Mouse (Mus musculus) megakaryocyte progenitor cell, adult 5-6 weeks (primary cell): ENCODE measurements around the gene Kbtbd13. TPM values are rescaled to one million over a fixed set of nuclear protein-coding genes. Genes with fewer than 3 reads are reported as not detected.
"Not testable (repeated sequence)": the region's sequence is repeated elsewhere in the genome, so short reads cannot be mapped to it uniquely, and the experiment has no call there.

Source experiments
- ATAC-seq: replicated peaks from 2 replicates; pipeline ENCODE4 v1.8.0; 2016; ENCODE audit warnings: mild to moderate bottlenecking, moderate TSS enrichment, inconsistent platforms; ENCODE audit not compliant: poor library complexity
- total RNA-seq, 2 experiments: library from RNA; stranded (forward) in 1 of 2; stranded (reverse) in 1 of 2; fragments of 157-497, 149-512 nt in 1 of 2; fragments of 200-1000 nt in 1 of 2; gene quantifications; 2 replicates each; pipeline versions ENCODE4 v1.2.3 to v1.2.4; 2015 to 2017

Gene Kbtbd13
- total RNA-seq, 2 experiments from 2014 or later: 0.17 TPM; not detected in 1

DNA sequence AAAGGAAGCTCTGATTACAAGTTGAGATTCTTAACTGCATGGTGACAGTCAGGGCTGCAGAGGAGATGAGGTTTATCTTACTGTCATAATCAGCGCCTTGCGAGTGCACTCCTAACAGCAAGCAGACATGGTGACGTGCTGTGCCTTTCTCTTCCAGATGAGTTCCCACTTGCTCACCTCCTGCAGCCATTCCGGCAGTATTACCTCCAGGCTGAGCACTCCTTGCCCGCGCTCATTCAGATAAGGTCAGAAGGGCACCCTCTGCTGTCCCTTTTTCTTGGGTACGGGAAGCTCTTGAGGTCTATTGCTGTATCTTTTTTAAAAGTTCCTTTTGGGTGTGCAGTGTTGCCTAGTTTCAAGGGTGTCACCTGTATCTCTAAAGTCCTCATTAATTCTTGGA is 34.9 kb downstream of the Kbtbd13 start:
- no peak for ATAC-seq

DNA sequence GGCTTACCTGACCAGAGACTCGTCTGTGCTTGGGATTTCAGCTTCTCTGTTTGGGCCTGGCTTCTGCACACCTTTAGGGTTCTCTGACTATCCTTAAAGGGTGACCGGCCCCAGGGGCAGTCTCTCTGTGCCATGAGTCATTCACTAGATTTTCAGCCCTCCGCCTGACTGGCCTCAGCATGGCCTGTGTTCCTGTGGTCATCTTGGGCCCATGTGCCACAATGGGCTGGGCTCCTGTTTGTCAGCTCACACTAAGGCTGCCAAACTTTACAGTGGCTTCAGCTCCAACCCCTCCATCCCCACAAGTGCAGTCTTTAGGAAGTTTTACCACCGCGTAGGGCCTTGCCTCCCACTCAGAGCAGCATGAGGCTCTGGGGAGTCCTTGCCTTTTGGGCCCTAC is 38.2 kb downstream of the Kbtbd13 start:
- ATAC-seq: no peak

DNA sequence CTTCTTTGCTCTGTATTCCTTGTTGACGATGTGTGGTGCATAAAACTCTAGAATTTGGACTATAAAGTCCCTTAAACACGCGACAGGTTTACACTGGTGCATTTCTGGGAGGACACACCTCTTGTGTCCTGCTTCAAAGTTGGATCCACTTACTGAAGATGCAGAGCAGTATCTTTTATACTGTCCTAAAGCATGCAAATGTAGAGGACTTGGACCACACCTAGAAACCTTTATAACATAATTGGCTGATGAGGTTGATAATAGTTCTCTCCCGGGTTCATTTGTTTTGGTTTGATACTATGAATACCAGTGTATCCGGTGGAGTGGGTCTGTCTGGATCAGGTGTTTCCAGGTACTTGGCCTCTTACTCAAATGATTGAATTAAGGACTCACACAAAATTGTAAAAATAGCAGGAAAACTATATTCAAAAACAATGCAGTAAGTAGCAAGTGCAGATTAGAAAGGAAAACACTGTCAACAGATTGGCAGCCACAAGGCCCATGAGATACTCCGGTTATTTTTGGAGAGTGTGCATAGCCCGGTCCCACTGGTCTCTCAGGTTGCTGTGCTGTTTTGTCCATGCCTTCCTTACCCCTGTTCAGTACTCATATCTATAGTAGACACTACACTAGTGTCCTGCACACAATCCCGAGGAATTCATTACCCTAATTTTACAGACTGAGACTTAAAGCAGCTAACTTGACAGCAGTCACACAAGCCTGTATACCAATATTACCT is 44.2 kb downstream of the Kbtbd13 start:
- ATAC-seq: no peak

DNA sequence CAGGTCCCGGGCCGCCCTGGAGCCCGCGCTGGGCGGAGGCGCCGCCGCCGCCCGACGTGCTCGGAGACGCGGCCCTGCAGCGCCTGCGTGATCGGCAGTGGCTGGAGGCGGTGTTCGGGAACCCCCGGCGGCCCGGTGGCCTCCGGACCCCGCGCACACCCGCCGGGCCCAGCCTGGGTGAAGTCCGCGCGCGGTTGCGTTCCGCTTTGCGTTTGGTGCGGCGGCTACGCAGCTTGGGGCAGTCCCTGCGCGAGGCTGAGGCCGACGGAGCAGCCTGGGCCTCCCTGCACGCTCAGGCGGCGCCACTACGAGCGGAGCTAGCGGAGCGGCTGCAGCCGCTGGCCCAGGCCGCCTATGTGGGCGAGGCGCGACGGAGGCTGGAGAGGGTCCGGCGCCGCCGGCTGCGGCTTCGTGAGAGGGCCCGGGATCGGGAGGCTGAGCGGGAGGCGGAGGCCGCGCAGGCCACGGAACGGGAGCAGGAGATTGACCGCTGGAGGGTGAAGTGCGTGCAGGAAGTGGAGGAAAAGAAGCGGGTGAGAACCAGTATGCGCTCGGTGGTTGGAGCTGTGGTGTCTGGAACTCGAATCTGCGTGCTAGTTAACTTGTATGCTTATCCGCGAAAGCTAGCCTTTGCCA is 44.9 kb downstream of the Kbtbd13 start:
- peak; percentile 46 for ATAC-seq

DNA sequence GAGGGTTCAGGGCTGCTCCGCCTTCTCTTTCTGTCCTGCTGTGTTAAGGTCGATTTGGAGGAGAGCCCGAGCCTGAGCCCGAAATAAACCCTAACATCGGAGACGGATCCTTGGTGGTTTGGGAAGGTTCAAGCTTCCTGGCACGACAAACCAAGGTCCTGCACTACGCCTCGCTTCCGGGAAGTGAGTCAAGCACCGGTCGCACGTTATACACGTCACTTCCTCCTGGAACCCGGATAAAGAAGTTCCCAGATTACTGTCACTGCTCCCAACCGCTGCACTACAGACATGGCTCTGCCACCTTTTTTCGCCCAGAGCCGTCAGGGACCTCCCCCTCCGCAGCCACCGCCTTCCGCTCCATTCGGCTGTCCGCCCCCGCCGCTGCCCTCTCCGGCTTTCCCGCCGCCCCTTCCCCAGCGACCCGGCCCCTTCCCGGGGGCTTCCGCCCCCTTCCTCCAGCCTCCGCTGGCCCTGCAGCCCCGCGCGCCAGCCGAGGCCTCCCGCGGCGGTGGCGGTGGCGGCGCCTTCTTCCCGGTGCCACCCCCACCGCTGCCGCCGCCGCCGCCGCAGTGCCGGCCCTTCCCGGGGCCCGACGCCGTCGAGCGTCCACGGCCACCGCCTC is 45.5 kb downstream of the Kbtbd13 start, which contains the start of gene Pdcd7:
TSS of gene Pdcd7 (plus strand) at position 251 of the 622 bp plus-strand sequence.
- peak; percentile 98 for ATAC-seq

DNA sequence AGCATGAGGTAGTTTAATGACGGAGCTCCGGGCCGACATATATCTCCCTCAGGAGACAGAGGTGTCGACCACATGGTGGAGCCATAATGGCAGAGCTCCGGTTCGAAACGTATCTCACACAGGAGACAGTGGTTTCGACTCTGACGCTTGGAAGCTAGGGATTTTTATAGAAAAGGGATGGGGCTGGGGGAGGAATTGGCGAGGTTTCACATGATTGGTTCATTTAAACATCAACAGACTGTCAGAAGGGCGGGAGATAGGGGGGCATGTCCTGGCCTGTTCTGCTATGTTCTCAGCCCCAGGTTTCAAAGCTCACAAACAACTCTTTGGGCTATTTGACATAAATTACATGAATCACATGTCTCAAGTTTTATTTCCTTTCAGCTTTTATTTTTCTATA is 46.0 kb downstream of the Kbtbd13 start:
- not testable (repeated sequence) for ATAC-seq

DNA sequence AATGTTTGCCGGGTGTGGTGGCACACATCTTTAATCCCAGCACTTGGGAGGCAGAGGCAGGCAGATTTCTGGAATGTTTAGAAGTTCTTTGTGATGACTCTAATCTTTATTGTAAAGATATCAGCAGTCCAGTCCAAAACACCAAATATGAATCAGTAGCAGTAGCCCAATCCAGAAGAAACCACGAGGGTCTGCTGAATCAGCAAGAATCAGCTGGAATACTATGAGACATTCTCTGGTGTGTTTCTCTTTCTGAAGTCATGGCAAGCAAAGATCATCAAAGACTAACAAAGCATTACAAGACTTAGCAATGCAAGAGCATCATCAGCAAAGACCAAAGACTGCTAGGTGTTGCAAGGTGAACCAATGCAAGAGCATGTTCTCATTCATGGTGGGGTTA is 51.0 kb downstream of the Kbtbd13 start:
- no peak for ATAC-seq

DNA sequence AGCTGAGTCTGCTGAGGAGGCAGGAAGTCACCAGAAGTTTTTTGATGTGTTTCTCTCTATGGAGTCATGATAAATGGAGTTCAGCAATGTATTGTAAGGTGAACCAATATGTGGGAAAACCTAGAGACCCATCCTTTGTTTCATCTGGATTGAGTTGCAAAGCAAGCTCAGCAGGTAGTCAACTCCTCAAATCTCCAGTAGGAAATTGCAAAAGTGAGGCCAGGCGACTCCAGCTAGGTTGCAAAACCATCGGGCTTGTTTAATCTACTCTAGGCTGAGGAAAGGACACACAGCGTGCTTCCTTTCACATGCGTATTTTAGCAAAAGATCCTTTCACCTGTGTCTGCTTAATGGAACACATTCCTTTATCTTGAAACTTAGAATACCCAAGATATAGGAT is 52.3 kb downstream of the Kbtbd13 start:
- ATAC-seq: no peak

Other genes with a start within 250 kb of the Kbtbd13 start
- gene Parp16, start 196.3 kb downstream of the Kbtbd13 start, total RNA-seq (2015): 3.2 and 3.3 TPM in 2 replicates
- 2.8 and 3.1 TPM in 2 replicates for gene Parp16, start 196.3 kb downstream of the Kbtbd13 start, total RNA-seq (2017)
- not detected in 2 replicates for gene Cilp, start 126.5 kb downstream of the Kbtbd13 start, total RNA-seq (2015)
- gene Cilp, start 126.5 kb downstream of the Kbtbd13 start, total RNA-seq (2017): not detected in 2 replicates
- gene Clpx, start 97.4 kb downstream of the Kbtbd13 start, total RNA-seq (2015): 24.8 and 26.4 TPM in 2 replicates
- 46.6 and 51.4 TPM in 2 replicates for gene Clpx, start 97.4 kb downstream of the Kbtbd13 start, total RNA-seq (2017)
- gene Pdcd7, start 45.5 kb downstream of the Kbtbd13 start, total RNA-seq (2015): 16.8 and 20.1 TPM in 2 replicates
- gene Pdcd7, start 45.5 kb downstream of the Kbtbd13 start, total RNA-seq (2017): 18.2 and 28.5 TPM in 2 replicates
- not detected in 2 replicates for gene Ubap1l, start 30.6 kb downstream of the Kbtbd13 start, total RNA-seq (2015)
- 0.57 TPM in 1 of 2 replicates, not detected in the other for gene Ubap1l, start 30.6 kb downstream of the Kbtbd13 start, total RNA-seq (2017)
- gene Rasl12, start 6.9 kb upstream of the Kbtbd13 start, total RNA-seq (2015): not detected in 2 replicates
- gene Rasl12, start 6.9 kb upstream of the Kbtbd13 start, total RNA-seq (2017): not detected in 2 replicates
- not detected in 2 replicates for gene Slc51b, start 31.3 kb upstream of the Kbtbd13 start, total RNA-seq (2015)
- not detected in 2 replicates for gene Slc51b, start 31.3 kb upstream of the Kbtbd13 start, total RNA-seq (2017)
- gene Mtfmt, start 44.1 kb upstream of the Kbtbd13 start, total RNA-seq (2015): 26.6 and 27.2 TPM in 2 replicates
- 16.4 and 19.5 TPM in 2 replicates for gene Mtfmt, start 44.1 kb upstream of the Kbtbd13 start, total RNA-seq (2017)
- 56.3 and 57.2 TPM in 2 replicates for gene Spg21, start 69.3 kb upstream of the Kbtbd13 start, total RNA-seq (2015)
- 62.7 and 75.8 TPM in 2 replicates for gene Spg21, start 69.3 kb upstream of the Kbtbd13 start, total RNA-seq (2017)
- not detected in 2 replicates for gene Ankdd1a, start 128.5 kb upstream of the Kbtbd13 start, total RNA-seq (2015)
- gene Ankdd1a, start 128.5 kb upstream of the Kbtbd13 start, total RNA-seq (2017): not detected in 2 replicates
- gene Plekho2, start 188.4 kb upstream of the Kbtbd13 start, total RNA-seq (2015): 17.9 and 19.0 TPM in 2 replicates
- 12.8 and 15.3 TPM in 2 replicates for gene Plekho2, start 188.4 kb upstream of the Kbtbd13 start, total RNA-seq (2017)
- gene Pif1, start 195.5 kb upstream of the Kbtbd13 start, total RNA-seq (2015): 8.1 and 8.4 TPM in 2 replicates
- 12.0 and 14.5 TPM in 2 replicates for gene Pif1, start 195.5 kb upstream of the Kbtbd13 start, total RNA-seq (2017)
- 0.15 and 0.20 TPM in 2 replicates for gene Rbpms2, start 238.0 kb upstream of the Kbtbd13 start, total RNA-seq (2015)
- 0.41 TPM in 1 of 2 replicates, not detected in the other for gene Rbpms2, start 238.0 kb upstream of the Kbtbd13 start, total RNA-seq (2017)